Mouse (Mus musculus) lung, postnatal 0 days (tissue): ENCODE measurements around the gene Fras1.

Source experiments
- CTCF ChIP-seq: IDR thresholded peaks from 2 replicates; pipeline ENCODE4 v1.5.1; 2016; ENCODE audit warnings: antibody characterized with exemption, mild to moderate bottlenecking
- EP300 ChIP-seq: IDR thresholded peaks from 2 replicates; pipeline ENCODE4 v1.6.1; 2016; ENCODE audit warnings: antibody characterized with exemption, mild to moderate bottlenecking, control low read depth

DNA sequence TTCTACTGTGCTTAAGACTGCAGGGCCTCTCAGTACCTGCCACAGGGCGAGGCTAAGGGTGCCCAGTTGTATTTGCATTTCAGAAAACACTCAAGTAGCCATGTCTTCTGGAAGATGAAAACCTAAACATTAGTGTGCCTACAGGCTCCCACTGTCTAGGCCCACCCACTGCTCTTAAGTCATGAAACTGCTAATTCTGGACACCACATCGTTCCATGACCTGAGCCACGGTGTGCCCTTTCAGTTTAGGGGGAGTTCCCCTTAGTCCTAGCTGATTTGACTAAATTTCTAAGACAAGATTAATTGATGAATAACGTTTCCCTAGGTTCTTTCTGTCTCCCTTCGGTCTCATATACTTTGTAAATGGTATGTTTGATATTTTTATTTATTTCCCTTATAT, 222.0 kb downstream of the Fras1 start:
- TF ChIP-seq CTCF (no peak), EP300 (no peak)
